Mouse (Mus musculus) limb, embryonic 14.5 days (tissue): Measurements from ENCODE around the gene Plekhh1. TPM values are rescaled to one million over a fixed set of nuclear protein-coding genes. Genes with fewer than 3 reads are reported as not detected.

Experiments used
- ATAC-seq: fragments of 200-750 bp; cut with Nextera tagmentation; 2 replicates; pipeline ENCODE4 v1.8.0; 2017; ENCODE audit warnings: low read depth, moderate number of reproducible peaks, moderate TSS enrichment; ENCODE audit not compliant: low FRiP score
- DNase-seq: peaks from one replicate; pipeline ENCODE4 v3.0.0-alpha.2; 2015; ENCODE audit warnings: low spot score
- H3K27ac ChIP-seq: fragments of 300-500 bp; sonication (generic); replicated peaks from 2 replicates; pipeline ENCODE4 v1.5.1; 2014; ENCODE audit warnings: low read depth, mild to moderate bottlenecking, low read length, moderate library complexity, mixed read lengths
- H3K27me3 ChIP-seq: fragments of 300-500 bp; sonication (generic); 2 replicates; pipeline ENCODE4 v1.6.1; 2014; ENCODE audit warnings: low read length, mixed read lengths; ENCODE audit not compliant: control insufficient read depth, insufficient read depth
- H3K36me3 ChIP-seq: fragments of 300-500 bp; sonication (generic); 2 replicates; pipeline ENCODE4 v1.6.1; 2014; ENCODE audit warnings: mild to moderate bottlenecking, low read length, moderate library complexity, mixed read lengths; ENCODE audit not compliant: control insufficient read depth, insufficient read depth
- H3K4me1 ChIP-seq: fragments of 300-500 bp; sonication (generic); 2 replicates; pipeline ENCODE4 v1.6.1; 2014; ENCODE audit warnings: antibody characterized with exemption, low read length, mixed read lengths; ENCODE audit not compliant: control insufficient read depth, insufficient read depth
- H3K4me2 ChIP-seq: fragments of 300-500 bp; sonication (generic); replicated peaks from 2 replicates; pipeline ENCODE4 v1.6.1; 2014; ENCODE audit warnings: low read depth, mild to moderate bottlenecking, low read length, moderate library complexity; ENCODE audit not compliant: severe bottlenecking
- H3K4me3 ChIP-seq: fragments of 300-500 bp; sonication (generic); replicated peaks from 2 replicates; pipeline ENCODE4 v1.5.1; 2014; ENCODE audit warnings: low read length
- H3K9ac ChIP-seq: fragments of 300-500 bp; sonication (generic); 2 replicates; pipeline ENCODE4 v1.6.1; 2014; ENCODE audit warnings: mild to moderate bottlenecking, low read depth, low read length, moderate library complexity; ENCODE audit not compliant: severe bottlenecking
- H3K9me3 ChIP-seq: fragments of 300-500 bp; sonication (generic); 2 replicates; pipeline ENCODE4 v1.6.1; 2016; ENCODE audit warnings: low read length; ENCODE audit not compliant: control insufficient read depth
- POLR2A ChIP-seq: fragments of 200-500 bp; IDR thresholded peaks from 2 replicates; pipeline ENCODE4 v1.8.0; 2012; ENCODE audit warnings: inconsistent platforms, mild to moderate bottlenecking, moderate library complexity, borderline replicate concordance; ENCODE audit not compliant: insufficient read depth, insufficient read length; ENCODE audit errors: extremely low read depth
- WGBS: fragments of 180-500 bp; shearing (Covaris S2); extraction: QIAGEN DNeasy Blood & Tissue Kit; methylation state at CpG from one replicate; pipeline ENCODE4 v1.1.7; 2014; 5-methylcytosine and 5-hydroxymethylcytosine counted together
- polyA plus RNA-seq, 2 experiments: library from polyadenylated mRNA; depleted of rRNA in 1 of 2; stranded (reverse) in 1 of 2; unstranded in 1 of 2; fragments of >200 nt; fragmentation: Nextera tagmentation in 1 of 2; extraction: Ambion mirVana in 1 of 2; gene quantifications; 2 replicates each; pipeline versions ENCODE4 v1.2.1 to v1.2.3; 2012 to 2014

Plekhh1 gene
- polyA plus RNA-seq, 2 experiments, result 2.5 to 4.9 TPM

- H3K27me3 ChIP-seq, result no peaks in the 10 kb centered on the region
- WGBS, result 58% methylated on average over 6 of the region's 6 CpGs
- TF ChIP-seq POLR2A, result no peak
- no peaks in the 10 kb centered on the region; the same call in 1 of the 2 replicates for H3K36me3 ChIP-seq
- no peaks in the 10 kb centered on the region for H3K9me3 ChIP-seq
- DNase-seq (no peak), ATAC-seq (no peak)
- H3K4me2 ChIP-seq, result no peak overlapping the region
- no peaks in the 10 kb centered on the region for H3K4me1 ChIP-seq
- no peak overlapping the region for H3K4me3 ChIP-seq
- no peak overlapping the region for H3K27ac ChIP-seq
- H3K9ac ChIP-seq, result no peak overlapping the region
Observed at GRCm38 (mm10) chr12:79059573-79059972, 30.6 kb downstream of the Plekhh1 start.

- H3K4me2 ChIP-seq, result no peak overlapping the region
- ATAC-seq, result no peak
- TF ChIP-seq POLR2A, result no peak
- H3K9ac ChIP-seq, result no peak overlapping the region
- no peak overlapping the region for H3K27ac ChIP-seq
- H3K27me3 ChIP-seq, result no peaks in the 10 kb centered on the region
- 88% methylated on average over 9 of the region's 9 CpGs for WGBS
- no peaks in the 10 kb centered on the region for H3K4me1 ChIP-seq
- H3K36me3 ChIP-seq, result no peaks in the 10 kb centered on the region; the same call in 1 of the 2 replicates
- no peak for DNase-seq
- no peak overlapping the region for H3K4me3 ChIP-seq
- H3K9me3 ChIP-seq, result no peaks in the 10 kb centered on the region
Observed at GRCm38 (mm10) chr12:79060134-79060533, 31.2 kb downstream of the Plekhh1 start.

GRCm38 (mm10) chr12:79060766-79061652 is 32.0 kb downstream of the Plekhh1 start:
- DNase-seq (no peak), ATAC-seq (no peak)
- TF ChIP-seq POLR2A, result no peak
- no peaks in the 10 kb centered on the region for H3K27me3 ChIP-seq
- H3K4me1 ChIP-seq, result no peaks in the 10 kb centered on the region
- no peaks in the 10 kb centered on the region; the same call in 1 of the 2 replicates for H3K36me3 ChIP-seq
- H3K27ac ChIP-seq, result no peak overlapping the region
- no peak overlapping the region for H3K9ac ChIP-seq
- H3K4me2 ChIP-seq, result no peak overlapping the region
- 76% methylated on average over 7 of the region's 7 CpGs for WGBS
- H3K4me3 ChIP-seq, result no peak overlapping the region
- H3K9me3 ChIP-seq, result no peaks in the 10 kb centered on the region

- ATAC-seq (no peak), DNase-seq (no peak)
- no peak overlapping the region for H3K9ac ChIP-seq
- WGBS, result 89% methylated on average over 13 of the region's 13 CpGs
- H3K4me3 ChIP-seq, result no peak overlapping the region
- no peaks in the 10 kb centered on the region for H3K4me1 ChIP-seq
- no peak overlapping the region for H3K4me2 ChIP-seq
- TF ChIP-seq POLR2A, result no peak
- no peaks in the 10 kb centered on the region for H3K27me3 ChIP-seq
- no peak overlapping the region for H3K27ac ChIP-seq
- peaks cover 11% of the 10 kb centered on the region for H3K36me3 ChIP-seq
- H3K9me3 ChIP-seq, result no peaks in the 10 kb centered on the region
Observed at GRCm38 (mm10) chr12:79064451-79064850, 35.5 kb downstream of the Plekhh1 start.

- Histone ChIP-seq H3K4me3 (no peak overlapping the region), H3K9me3 (no peaks in the 10 kb centered on the region), H3K36me3 (peaks cover 22% of the 10 kb centered on the region), H3K9ac (no peak overlapping the region), H3K4me2 (no peak overlapping the region), H3K4me1 (no peaks in the 10 kb centered on the region), H3K27me3 (no peaks in the 10 kb centered on the region), H3K27ac (no peak overlapping the region)
- TF ChIP-seq POLR2A, result no peak
- 88% methylated on average over 9 of the region's 9 CpGs for WGBS
- DNase-seq, result no peak
- ATAC-seq, result no peak
Observed at GRCm38 (mm10) chr12:79066431-79066830, 37.5 kb downstream of the Plekhh1 start.
